Comparison of ENCODE assay signal across 11 mouse cellular contexts in genomic region chr4:100948494-100949425, GRCm38 (mm10).
DNase-seq lines count a peak whose midpoint lies in the region; ATAC-seq and TF ChIP-seq lines count a peak whose summit lies in the region.
"Had no signal": no experiment of that assay in that cellular context is flagged by ENCODE, and none has a peak within 500 bp of the region (broad histone marks: within the 10 kb centered on the region; RNA-seq: fewer than 3 reads in every experiment).

No protein-coding gene starts in this region.

- peak; percentile 3 for DNase-seq in lung, postnatal 36 days
- DNase-seq in lung, adult 2 months, result no peak
- peak; percentile 11 for DNase-seq in R1 (ENCODE audit: low read depth, low spot score)
- DNase-seq in embryonic facial prominence, embryonic 14.5 days (ENCODE audit: low spot score), result peak; percentile 77
- DNase-seq in left cerebral cortex, adult 8-10 months (ENCODE audit: low spot score in 2 of 2), result no peak
- DNase-seq in heart, postnatal 4 days, result no peak
- DNase-seq: cerebellum, postnatal 10 days; thymus, postnatal 25 days had no signal

- TF ChIP-seq POLR2A in lung, adult 2 months (IDR thresholded peaks at IDR 0.05; ENCODE audit: borderline replicate concordance, extremely low read depth, low read depth, low read length), result no peak

- H3K27ac ChIP-seq in embryonic facial prominence, embryonic 14.5 days (replicated peaks; ENCODE audit: low read depth, low read length), result peak overlapping the region; percentile 59

- TF ChIP-seq CTCF in lung, adult 2 months (IDR thresholded peaks at IDR 0.05; ENCODE audit: insufficient read depth, low read length), result no peak

- no peak overlapping the region for H3K4me3 ChIP-seq in lung, adult 2 months (replicated peaks; ENCODE audit: extremely low read depth, low read depth, low read length)
- no peak overlapping the region; the same call in 1 of the 2 replicates for H3K4me3 ChIP-seq in embryonic facial prominence, embryonic 14.5 days (ENCODE audit: low read depth, low read length)

- H3K4me1 ChIP-seq in lung, adult 2 months (ENCODE audit: control insufficient read depth, insufficient read depth, low read length), result no peaks in the 10 kb centered on the region
- H3K4me1 ChIP-seq in embryonic facial prominence, embryonic 14.5 days (ENCODE audit: control insufficient read depth, insufficient read depth, low read length), result peaks cover 32% of the 10 kb centered on the region

- H3K9ac ChIP-seq in embryonic facial prominence, embryonic 14.5 days (ENCODE audit: low read depth, low read length), result no peak overlapping the region

- 68% methylated on average over 17 of the region's 17 CpGs for WGBS in lung, adult 2 months
- WGBS in embryonic facial prominence, embryonic 14.5 days, result 51% methylated on average over 17 of the region's 17 CpGs

- peaks cover 19% of the 10 kb centered on the region for H3K36me3 ChIP-seq in embryonic facial prominence, embryonic 14.5 days (ENCODE audit: control insufficient read depth, insufficient read depth, low read length)

- H3K9me3 ChIP-seq in embryonic facial prominence, embryonic 14.5 days (ENCODE audit: control insufficient read depth, low read length), result no peaks in the 10 kb centered on the region

- peak overlapping the region; percentile 27; the same call in 1 of the 2 replicates for H3K4me2 ChIP-seq in embryonic facial prominence, embryonic 14.5 days (ENCODE audit: low read depth, low read length)

- 0 out of 2 replicates have a peak, but pooled peaks have one; percentile 16 for ATAC-seq in embryonic facial prominence, embryonic 14.5 days (ENCODE audit: low read depth)
- peak; percentile 75 for ATAC-seq in megakaryocyte progenitor cell, adult 5-6 weeks (replicated peaks; ENCODE audit: poor library complexity)
- ATAC-seq: activated CD4-positive, CD25-positive, alpha-beta regulatory T cell, adult 4 months; inflammation-experienced regulatory T-cells, adult 6 months had no signal

- H3K27me3 ChIP-seq in embryonic facial prominence, embryonic 14.5 days (replicated peaks; ENCODE audit: control insufficient read depth, insufficient read depth, low read length), result no peaks in the 10 kb centered on the region

Comparison
In these comparisons a context has a peak if more than half of its experiments do, and no peak if none do; other contexts are left out.
1. DNase-seq: peak in lung, postnatal 36 days (single experiment), R1 (single experiment) and embryonic facial prominence, embryonic 14.5 days (single experiment); none in lung, adult 2 months (single experiment), left cerebral cortex, adult 8-10 months (0 of 2) and heart, postnatal 4 days (single experiment).